Mouse (Mus musculus): ENCODE measurements around the gene Btbd35f1. TPM values are rescaled to one million over a fixed set of nuclear protein-coding genes. Genes with fewer than 3 reads are reported as not detected.
"Not testable (repeated sequence)": the region's sequence is repeated elsewhere in the genome, so short reads cannot be mapped to it uniquely, and the experiment has no call there.

Gene Btbd35f1
- polyA plus RNA-seq (2015; fragmentation: Nextera tagmentation; extraction: Ambion mirVana): not detected in 2 replicates

- not testable (repeated sequence) for H3K9ac ChIP-seq; H3K4me3 ChIP-seq; H3K4me1 ChIP-seq (replicated peaks); H3K36me3 ChIP-seq; H3K4me2 ChIP-seq; H3K9me3 ChIP-seq; H3K27me3 ChIP-seq; ATAC-seq (ENCODE audit: low FRiP score); H3K27ac ChIP-seq
- no CpG with 5 or more reads among the region's 3 CpGs for WGBS
Observed at GRCm38 (mm10) chrX:32559755-32560154, at the start of gene Btbd35f1. Gene Btbd35f1 (plus strand): TSS chrX:32560055.

GRCm38 (mm10) chrX:32590878-32591542, 31.2 kb downstream of the Btbd35f1 start:
- H3K4me3 ChIP-seq; H3K9me3 ChIP-seq; ATAC-seq (ENCODE audit: low FRiP score); H3K27ac ChIP-seq; H3K36me3 ChIP-seq; H3K27me3 ChIP-seq; H3K4me2 ChIP-seq; H3K9ac ChIP-seq; H3K4me1 ChIP-seq (replicated peaks): not testable (repeated sequence)
- 89% methylated on average over 1 of the region's 1 CpGs for WGBS

GRCm38 (mm10) chrX:32601008-32601407, 41.2 kb downstream of the Btbd35f1 start:
- not testable (repeated sequence) for H3K4me1 ChIP-seq (replicated peaks); H3K4me2 ChIP-seq; H3K9me3 ChIP-seq; H3K36me3 ChIP-seq; H3K27ac ChIP-seq; H3K27me3 ChIP-seq; H3K4me3 ChIP-seq; ATAC-seq (ENCODE audit: low FRiP score); H3K9ac ChIP-seq
- 87% methylated on average over 1 of the region's 2 CpGs for WGBS

GRCm38 (mm10) chrX:32601425-32601824, 41.6 kb downstream of the Btbd35f1 start:
- not testable (repeated sequence) for H3K9me3 ChIP-seq; H3K27me3 ChIP-seq; H3K36me3 ChIP-seq; H3K9ac ChIP-seq; H3K4me3 ChIP-seq; H3K27ac ChIP-seq; H3K4me1 ChIP-seq (replicated peaks); ATAC-seq (ENCODE audit: low FRiP score); H3K4me2 ChIP-seq
- 84% methylated on average over 3 of the region's 3 CpGs for WGBS

Other genes starting within 250 kb of the Btbd35f1 start
- not detected in 2 replicates for gene Gm5926, start 90.7 kb downstream of the Btbd35f1 start, polyA plus RNA-seq (2015; fragmentation: Nextera tagmentation; extraction: Ambion mirVana)
- gene Btbd35f21, start 166.1 kb downstream of the Btbd35f1 start, polyA plus RNA-seq (2015; fragmentation: Nextera tagmentation; extraction: Ambion mirVana): not detected in 2 replicates